Mouse (Mus musculus) testis, postnatal 14 days (tissue): ENCODE data around the gene Ttc16.

Experiments
- DNase-seq: peaks from one replicate; pipeline ENCODE4 v3.0.0; 2021; ENCODE audit warnings: low spot score

Ttc16 gene

GRCm38 (mm10) chr2:32714987-32715425 is 60.4 kb downstream of the Ttc16 start:
- DNase-seq: no peak

GRCm38 (mm10) chr2:32714117-32714986 is 61.1 kb downstream of the Ttc16 start:
- DNase-seq: no peak

- peak; percentile 90 for DNase-seq
Measured at GRCm38 (mm10) chr2:32712934-32713817, 62.3 kb downstream of the Ttc16 start, which contains the start of gene Cdk9. TSS of gene Cdk9 (minus strand) at chr2:32713076.

- DNase-seq: peak; percentile 94
Measured at GRCm38 (mm10) chr2:32712586-32712933, 62.9 kb downstream of the Ttc16 start.

- DNase-seq: peak; percentile 78
Measured at GRCm38 (mm10) chr2:32712108-32712551, 63.3 kb downstream of the Ttc16 start.

GRCm38 (mm10) chr2:32711301-32712056 is 64.0 kb downstream of the Ttc16 start:
- no peak for DNase-seq

GRCm38 (mm10) chr2:32710425-32710824 is 65.0 kb downstream of the Ttc16 start:
- DNase-seq: no peak

GRCm38 (mm10) chr2:32709521-32710137 is 65.8 kb downstream of the Ttc16 start:
- no peak for DNase-seq

- DNase-seq: no peak
Measured at GRCm38 (mm10) chr2:32708643-32709042, 66.8 kb downstream of the Ttc16 start.
